Mouse (Mus musculus) adrenal gland, postnatal 10 days (tissue): ENCODE measurements around the gene Zfp663. TPM values are rescaled to one million over a fixed set of nuclear protein-coding genes. Genes with fewer than 3 reads are reported as not detected.

Experiments
- DNase-seq: peaks from one replicate; pipeline ENCODE4 v3.0.0; 2021; ENCODE audit warnings: mixed read lengths
- total RNA-seq, 2 experiments: library from RNA; stranded (reverse); gene quantifications; 2 replicates each; pipeline ENCODE4 v1.2.3; 2021

The Zfp663 gene
- total RNA-seq, 2 experiments from 2014 or later: not detected

DNA sequence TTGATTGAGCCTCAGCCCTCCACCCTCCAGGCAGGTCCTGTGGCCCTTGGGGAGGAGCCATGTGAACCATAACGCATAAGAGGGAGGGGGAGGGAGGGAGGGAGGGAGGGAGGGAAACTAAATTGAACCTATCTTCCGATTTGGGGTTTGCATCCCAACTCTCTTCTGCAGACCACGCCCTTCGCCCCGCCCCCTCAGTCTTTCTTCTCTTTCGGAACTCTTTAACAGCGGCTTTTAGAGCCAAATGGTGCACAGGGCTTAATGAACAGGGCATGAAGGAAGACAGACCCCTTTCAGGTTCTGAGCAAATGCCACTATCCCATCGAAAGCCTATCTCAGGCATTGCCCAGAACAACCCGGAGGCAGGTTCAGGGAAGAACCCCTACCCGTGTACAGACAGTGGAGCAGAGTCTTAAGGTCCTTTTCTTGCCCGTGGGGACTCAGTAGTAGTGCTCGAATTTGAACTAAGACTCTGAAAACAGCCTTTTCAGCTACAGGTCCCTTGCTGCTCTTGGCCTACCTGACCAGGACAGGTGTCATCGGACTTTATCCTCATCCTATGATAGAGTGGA lies 575 bp downstream of the Zfp663 start:
- peak; percentile 34 for DNase-seq

DNA sequence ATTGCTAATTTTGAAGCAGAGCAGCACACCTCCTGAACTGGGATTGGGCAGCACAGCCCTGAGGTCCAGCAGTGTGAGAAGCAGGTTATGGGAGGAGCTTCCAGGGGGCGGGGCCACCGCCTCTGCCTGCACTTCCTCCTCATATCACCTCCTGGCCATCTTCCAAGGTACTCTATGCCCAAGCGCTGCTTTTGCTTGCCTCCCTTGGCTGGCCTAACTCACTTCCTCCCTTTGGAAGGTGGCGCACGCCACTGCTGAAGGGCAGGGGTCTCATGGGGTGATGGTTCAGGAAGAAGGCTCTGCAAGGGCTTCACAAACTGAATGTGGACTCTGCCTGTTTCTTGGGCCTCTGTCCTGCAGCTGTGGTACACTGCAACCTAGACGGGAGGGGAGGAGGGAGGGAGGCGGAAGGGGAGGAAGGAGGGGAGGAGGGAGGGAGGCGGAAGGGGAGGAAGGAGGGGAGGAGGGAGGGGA lies 1.4 kb downstream of the Zfp663 start:
- peak; percentile 45 for DNase-seq

DNA sequence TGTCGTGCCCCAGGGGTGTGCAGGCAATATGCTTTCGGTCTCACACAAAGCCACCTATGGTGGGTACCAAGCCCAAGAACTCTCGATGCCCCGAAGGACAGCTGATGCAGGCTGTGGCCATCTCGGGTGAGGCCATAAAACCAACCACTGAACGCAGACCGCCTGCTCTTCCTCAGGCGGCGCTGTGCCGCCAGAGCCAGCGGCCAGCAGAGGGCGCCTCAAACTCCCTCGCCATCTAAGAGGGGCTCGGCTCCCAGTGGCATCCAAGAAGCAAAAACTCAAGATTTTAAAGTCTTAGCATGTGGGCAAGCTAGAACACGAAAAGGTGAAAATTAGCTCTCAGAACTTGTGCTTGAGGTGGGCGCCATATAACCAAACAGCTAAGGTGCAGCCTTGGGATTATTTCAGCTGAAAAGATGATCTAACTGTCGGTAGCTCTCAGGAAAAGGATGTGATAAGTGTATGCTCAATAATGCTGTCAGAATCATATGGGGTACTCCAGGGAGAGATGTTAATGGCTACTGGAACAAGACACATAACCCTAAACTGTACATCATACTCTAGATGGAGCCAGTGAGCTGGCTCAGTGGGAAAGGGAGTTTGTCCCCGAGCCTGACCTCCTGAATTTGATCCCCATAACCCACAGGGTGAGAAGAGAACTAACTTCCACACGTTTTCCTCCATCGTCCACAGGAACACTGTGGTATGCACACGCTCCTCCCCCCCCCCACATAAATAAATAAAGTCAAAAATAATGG lies 4.0 kb downstream of the Zfp663 start:
- peak; percentile 80 for DNase-seq

DNA sequence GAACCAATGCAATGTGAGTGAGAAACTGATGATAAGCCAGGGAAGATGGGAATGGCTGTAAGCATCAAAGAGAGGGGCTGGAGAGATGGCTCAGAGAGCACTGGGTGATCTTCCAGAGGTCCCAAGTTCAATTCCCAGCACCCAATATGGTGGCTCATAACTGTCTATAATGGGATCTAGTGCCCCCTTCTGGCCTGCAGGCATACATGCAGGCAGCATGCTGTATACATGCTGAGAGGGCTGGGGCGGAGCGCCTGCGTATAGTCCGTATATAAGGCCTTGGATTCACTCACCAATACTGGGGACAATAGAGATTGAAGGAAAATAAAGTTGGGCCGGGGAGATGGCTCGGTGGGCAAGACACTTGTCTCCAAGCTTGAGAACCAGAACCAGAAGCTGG lies 5.2 kb downstream of the Zfp663 start:
- DNase-seq: no peak

DNA sequence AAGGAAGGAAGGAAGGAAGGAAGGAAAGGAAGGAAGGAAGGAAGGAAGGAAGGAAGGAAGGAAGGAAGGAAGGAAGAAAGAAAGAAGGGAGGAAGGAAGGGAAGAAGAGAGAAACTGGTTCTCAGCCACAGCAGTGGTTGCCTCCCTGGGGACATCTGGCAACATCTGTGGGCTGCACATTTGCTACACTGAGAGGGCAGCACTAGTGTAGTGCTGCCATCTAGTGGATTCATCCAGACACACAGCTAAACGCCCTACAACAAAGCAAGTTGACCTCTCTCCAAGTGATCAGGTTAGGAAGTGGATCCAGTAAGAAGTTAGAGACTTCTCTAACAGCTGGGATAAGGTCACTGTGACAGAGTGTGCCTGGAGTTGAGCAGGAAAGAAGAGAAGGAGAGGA lies 7.7 kb downstream of the Zfp663 start:
- DNase-seq: peak; percentile 71

DNA sequence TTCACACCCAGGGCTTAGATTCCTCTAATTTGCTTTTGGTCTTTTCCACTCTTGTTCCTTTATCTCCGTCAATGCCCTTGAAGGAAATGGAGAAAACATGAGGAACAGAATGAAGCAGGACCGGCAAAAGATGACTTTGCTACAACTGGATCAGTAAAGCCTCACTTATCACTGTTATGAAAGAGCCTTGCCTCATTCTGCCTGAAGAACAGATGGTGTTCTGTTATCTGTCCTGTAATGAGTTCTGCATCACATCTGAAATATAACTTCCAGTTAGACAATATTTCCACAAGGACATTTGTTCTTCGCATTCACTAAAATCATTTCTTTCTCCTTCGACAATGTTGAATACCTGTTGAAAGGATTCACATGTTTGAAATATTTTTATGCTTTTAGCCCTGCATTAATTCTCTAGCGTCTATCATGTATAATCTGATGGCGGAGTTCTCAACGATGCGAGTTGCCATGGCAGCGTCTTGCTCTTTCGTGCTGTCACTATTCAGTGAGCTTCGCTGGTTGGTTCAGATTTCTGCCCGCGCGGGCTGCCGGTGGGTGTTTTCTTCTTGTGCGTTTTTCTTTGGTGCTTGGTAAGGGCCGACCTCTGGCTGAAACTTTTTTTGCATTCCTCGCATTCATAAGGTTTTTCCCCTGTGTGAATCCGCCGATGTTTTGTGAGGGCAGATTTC lies 16.6 kb downstream of the Zfp663 start:
- no peak for DNase-seq

DNA sequence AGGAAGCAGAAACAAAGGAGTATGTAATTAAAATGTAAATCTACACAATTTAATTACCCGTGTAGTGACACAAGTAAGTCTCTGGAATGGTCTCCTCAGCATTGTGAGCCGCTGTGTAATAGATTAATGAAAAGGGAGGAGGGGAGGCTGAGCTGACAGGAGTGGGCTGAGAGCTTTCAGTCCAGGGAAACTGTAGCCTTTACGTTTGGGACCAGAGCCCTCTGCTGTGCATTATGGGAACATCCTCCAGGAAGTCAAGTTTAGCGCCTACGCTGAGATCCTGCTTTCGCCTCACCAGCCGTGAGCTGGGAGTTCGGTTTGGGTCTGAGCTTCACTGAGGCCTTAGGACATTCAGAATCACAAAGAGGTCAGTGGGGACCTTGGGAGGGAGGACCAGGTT lies 19.1 kb downstream of the Zfp663 start:
- no peak for DNase-seq

DNA sequence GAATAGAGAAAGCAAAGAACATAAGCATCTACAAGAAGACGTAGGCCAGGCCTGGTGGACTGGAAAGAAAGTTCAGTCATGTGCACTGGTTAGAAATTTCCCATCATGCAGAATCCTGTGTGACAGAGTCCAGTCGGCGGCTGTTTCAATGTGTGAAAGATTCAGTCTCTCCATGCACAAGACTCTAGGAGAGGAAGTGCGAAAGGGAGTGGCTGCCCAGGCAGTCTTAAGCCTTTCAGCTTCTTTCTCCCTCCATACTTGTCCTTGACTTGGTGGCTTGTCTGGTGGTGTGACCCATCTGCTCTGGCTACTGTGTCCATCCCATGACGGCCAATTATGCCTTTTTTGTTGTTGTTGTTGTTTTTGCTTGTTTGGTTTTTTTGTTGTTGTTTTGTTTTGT lies 22.3 kb downstream of the Zfp663 start:
- DNase-seq: no peak

DNA sequence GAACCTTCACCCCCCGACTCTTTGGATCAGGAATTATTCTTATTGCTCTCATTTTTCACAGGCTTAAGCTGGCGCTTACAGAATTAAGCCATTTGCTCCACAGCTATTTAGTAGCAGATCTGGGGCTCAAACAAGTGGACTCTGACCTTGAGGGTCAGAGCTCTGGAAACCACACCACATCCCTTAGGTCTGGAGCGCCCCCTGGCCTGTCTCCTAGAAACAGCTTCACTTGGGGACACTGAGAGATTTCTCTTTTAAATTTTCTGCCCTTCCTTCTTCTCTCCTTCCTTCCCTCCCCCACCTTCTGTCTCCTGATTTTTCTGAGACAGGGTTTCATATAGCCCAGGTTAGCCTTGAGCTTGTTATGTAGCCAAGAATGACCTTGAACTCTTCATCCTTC lies 31.3 kb downstream of the Zfp663 start:
- DNase-seq: peak; percentile 84

DNA sequence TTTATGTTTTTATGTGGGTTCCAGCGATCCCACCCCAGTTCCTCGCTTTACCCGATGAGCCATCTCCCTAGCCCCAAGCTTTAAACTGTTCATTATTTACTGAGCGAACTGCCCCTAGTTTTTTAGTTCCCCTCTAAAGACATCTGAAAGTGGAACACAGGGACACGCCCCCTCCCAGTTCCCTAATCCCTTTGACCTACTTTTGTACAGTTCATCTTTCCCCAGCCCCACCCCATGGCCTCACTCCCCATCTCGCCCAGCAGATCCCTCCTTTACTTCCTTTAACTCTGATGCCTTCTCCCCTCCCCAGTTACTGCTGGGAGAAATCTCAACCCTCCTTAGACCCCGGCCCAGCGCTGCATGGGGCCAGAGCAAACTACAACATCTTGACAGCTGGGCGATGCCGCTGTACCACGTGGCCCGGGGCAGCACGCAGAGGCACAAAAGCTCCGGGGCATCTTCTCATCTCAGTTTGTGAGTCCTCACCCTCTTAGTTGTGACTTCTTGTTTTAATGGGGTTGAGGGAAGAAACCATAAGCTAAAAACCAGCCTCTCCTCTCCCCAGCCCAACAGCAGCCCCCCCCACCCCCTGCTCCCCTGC lies 35.8 kb downstream of the Zfp663 start:
- no peak for DNase-seq

DNA sequence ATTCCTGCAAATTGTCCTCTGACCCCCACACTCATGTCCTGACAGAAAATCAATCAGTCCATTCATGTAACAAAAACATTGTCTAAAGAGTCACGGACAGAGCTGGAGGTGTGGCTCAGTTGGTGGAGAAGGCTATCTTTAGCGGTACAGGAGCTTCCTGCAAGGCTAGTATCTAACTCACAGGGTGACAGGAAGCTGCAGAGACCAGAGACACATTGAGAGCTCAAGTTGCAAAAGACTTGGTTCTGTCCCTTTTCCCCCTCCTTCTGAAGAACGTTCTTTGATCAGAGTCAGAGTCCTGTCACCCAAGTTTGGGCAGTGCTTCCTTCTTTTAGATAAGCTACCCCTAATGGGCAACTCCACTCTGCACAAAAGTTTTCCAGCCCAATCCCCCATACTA lies 38.8 kb downstream of the Zfp663 start:
- no peak for DNase-seq

DNA sequence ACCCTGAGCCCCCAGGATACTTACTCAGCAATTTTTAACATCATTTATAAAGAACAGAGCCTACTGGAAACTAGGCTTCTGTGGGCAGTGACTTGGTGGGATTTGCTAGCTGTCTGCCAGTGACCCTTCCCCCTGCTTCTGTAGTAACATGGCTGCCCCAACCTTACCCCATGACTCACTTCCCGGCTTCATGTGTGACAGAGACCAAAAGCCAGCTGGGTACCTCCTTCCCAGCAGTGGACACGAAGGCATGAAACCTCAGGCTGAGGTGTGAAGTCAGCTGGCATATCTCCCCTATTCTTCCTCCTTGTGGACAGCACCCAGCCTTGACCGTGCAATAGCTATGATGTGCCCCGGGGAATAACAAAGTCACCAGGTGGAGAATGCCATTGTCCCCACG lies 39.8 kb downstream of the Zfp663 start:
- DNase-seq: no peak

DNA sequence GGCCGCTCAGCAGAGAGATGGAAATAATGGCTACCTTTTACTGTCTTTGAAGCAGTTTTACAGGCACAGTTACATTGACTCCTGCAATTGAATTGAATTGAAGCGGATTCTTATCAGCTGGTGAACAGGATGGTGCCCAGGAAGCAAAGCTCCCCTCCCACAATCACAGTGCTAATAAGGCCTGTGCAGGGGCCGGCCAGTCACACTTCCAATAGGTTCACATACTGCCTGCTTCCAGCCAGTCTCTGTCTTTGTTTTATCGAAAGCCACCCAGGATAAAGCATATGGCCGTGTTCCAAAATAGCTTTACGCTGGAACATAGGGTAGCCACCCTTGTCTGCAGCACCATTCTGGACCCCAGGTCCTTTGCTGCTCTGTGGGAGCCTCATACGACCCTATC lies 41.1 kb downstream of the Zfp663 start:
- no peak for DNase-seq

DNA sequence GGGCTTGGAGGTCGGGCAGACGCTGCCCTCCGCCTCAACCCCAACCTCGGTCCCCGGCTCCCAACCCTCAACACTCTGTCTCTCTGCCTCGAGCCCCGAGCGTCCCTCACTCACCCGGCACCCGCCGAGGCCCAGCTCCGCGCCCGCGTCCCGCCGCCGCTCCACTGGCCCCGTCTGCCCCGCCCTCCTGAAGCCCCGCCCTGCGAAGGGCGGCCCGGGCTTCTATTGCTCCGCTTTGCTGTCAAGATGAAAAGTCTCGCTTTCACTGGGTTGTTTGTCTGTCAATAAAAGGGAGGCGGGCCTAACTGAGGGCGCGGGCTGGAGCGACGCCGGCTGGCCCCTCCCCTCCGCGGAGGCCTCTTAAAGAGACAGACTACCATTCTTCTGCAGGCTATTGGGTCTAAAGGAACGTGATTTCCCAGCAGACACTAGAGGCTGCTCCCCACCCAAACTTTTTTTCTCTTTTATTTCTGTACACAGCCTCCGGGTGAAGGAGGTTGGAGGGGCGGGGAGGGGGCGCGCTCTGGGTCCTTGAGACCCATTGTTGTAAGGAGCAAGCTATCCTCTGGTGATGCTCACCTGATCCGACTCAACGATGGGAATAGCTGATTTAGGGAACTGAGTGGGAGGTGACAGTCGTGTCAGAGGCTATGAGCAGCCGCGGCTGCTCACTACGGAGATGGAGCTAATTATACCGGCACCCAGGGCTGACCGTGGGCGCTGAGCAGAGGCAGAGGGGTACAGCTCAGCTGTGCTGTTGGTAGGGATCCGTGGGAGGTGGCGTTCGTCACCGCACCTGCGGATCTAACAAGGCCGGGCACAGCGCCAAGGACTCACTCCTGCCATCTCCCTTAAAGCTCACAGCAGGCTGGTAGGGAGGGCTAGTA lies 42.0 kb downstream of the Zfp663 start, which contains the start of gene Elmo2:
Elmo2 (minus strand) TSS at position 176 of the 887 bp plus-strand sequence.
- peak; percentile 97 for DNase-seq

DNA sequence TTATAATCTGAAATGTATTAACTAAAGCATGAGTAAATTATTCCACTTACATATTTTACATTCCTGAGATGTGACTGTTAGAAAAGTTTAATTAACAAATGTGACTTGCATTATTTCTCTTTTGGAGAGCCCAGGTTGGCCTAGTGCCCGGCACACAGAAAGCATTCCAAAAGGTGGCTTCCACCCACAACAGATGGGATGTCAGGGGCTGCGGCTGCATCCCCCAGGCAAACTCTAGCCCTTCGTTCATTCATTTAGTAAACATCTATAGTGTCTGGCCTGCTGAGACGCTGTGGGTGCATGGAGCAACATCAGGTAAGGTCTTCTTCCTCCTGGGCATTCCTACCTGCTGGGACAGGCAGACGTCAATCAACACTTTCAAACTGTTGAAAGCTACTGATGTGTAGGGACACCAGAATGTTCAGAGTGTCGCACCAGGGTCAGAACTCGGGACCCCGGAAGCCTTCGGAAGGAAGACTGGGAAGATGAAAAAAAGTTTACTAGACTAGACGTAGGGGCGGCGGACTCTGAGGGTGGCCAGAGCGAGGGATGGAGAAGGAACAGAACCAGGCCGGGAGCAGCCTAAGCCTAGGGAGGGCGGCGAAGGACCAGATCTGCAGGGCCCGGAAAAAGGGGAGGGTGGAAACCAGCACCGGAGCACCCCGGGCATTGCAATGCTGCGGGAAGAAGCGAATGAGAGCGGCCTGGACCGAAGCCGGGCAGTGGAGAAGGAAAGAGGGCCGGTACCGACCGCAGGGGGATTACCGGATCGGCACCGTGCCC lies 42.8 kb downstream of the Zfp663 start:
- DNase-seq: no peak

DNA sequence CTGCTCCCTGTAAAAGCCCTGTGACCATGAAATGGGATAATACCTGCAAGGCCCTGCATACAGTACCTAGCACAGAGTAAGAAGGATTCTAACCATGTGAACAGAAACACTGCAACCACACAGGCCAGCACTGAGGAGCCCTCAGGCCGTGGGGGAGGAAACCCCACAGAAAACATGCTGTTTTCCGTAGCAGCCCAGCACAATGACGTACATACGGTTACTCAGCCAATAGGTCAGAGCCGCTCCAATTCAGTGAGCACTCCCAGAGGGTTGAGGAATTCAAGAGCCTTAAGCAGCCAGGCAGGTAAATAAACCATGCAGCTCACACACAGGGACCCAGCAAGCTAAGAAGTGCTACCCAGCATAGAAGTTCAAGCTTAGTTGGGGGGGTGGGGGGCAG lies 44.6 kb downstream of the Zfp663 start:
- DNase-seq: no peak

DNA sequence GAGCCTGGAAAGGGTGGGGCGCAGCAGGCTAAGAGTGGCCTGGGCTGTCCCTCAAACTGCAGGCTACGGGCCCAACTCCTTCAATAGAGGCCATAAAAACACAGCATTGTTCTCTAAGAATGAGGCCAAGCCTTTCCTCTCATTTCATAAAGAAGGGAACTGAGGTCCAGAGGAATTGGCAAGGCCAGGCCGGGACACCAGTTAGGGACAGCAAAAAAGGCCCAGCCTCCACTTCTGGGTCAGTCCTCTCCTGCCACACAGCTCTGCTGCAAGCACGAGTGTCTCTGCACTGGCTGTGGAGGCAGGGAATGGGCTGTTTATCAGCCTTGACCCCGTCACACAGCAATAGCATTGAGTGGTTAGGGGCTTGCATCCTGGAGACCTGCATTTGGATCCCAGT lies 45.0 kb downstream of the Zfp663 start:
- DNase-seq: no peak

DNA sequence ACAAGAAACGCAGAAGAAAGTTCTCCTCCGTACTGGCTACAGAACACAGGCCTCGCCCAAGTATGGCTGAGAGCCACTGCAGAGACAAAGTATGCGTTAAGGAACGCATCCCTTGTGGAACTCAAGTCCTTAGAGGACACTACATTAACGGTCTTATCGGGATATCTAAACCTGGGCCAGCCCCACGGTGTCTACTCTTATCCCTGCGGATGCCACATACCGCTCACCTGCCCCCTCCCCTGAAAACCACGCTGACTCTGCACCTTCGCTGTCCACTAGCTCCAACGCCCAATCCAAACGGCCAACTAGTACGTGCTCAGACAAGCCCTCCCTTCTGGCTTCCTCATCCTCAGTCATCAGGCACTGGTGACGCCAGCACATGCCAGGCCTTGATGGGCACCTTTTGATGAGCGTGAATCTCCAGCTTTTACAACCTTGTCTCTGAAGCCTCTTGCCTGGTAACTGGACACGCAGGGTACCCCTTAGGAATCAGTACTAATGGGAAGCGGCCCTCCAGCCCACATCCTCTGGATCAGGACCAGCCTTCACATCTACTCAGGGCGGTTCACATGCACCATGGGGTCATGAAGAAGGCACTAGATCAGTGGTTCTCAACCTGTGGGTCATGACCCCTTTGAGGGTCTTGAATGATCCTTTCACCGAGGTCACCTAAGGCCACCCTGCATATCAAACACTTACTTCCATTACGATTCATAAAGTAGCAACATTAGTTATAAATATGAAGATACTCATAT lies 46.4 kb downstream of the Zfp663 start:
- no peak for DNase-seq

DNA sequence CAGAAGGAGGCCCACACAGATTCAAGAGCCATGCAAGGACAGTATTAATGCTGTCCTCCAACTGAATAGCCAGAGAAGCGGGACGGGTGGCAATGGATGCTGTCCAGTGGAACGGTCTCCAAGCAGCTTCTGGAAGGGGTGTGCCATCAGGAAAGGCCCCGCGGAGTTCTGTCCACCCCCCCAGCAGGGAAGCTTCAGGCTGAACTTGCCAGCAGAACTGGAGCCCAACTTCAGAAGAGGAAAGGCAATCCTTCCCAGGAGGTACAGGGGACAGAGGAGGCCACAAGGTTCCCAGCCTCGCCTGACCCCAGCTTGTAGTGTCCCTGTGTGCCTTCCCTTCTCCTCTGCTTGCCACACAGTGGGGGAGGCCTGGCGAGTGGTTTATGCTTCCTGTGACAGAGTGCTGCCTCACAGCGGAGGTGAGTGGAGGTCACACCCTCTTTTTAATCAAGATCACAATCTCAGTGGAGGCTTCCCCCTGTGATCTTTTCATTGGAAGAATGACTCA lies 47.1 kb downstream of the Zfp663 start:
- peak; percentile 48 for DNase-seq

DNA sequence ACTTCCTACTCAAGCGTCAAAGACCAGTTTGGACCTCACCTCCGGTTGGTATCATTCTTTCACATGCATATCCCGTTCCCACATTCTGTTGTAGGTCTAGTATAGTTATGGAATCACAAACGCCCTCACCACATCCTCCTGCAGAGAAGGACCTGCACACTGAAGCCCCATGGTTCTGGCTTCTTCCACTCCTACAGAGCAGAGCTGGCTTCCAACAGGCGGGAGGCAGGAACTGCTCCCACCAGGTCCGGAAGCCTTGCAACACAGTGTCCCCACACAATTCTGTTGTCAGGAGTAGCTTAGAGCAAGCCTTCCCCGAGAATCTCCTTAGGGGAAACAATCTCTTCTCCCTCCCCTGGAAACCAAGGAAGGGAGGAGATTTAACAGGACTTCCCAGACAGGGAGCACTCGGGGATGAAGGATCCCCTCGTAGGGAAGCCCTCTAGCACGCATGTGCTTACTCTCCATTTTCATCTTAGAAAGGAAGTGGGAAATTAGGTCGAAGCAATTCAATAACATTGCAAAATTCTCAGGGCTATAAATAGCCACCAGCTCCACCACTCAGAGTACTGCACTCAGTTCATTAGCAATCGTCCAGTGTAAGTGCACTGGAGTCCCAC lies 47.9 kb downstream of the Zfp663 start:
- DNase-seq: peak; percentile 39
